Mouse (Mus musculus) adrenal gland (tissue): ENCODE results near the gene Mphosph9.

Experiments used
- intact Hi-C: fragments of 180-260 bp; cut with DNase I; formaldehyde crosslinking; loops from one replicate; pipeline ENCODE4 v1.15.1; 2025

The Mphosph9 gene

DNA sequence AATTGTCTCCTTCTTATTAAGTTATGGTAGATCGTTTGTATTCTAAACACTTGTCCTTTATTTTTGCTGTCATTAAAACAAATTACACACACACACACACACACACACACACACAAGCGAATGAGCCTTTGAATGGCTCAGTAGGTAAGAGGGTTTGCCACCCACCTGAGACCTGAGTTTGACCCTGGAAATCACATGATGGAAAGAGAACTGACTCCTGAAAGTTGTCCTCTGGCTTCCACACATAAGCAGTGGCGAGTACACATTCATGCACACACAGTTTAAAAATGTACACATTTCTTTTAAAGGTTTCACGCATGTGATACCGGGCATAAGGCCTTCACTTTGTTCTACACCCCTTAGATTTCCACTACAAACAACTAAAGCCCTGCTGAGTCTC is 57.5 kb downstream of the Mphosph9 start:
- intact Hi-C loops = no loop called here

GRCm38 (mm10) chr5:124269661-124270060 is 58.1 kb downstream of the Mphosph9 start:
- intact Hi-C loops = no loop called here

DNA sequence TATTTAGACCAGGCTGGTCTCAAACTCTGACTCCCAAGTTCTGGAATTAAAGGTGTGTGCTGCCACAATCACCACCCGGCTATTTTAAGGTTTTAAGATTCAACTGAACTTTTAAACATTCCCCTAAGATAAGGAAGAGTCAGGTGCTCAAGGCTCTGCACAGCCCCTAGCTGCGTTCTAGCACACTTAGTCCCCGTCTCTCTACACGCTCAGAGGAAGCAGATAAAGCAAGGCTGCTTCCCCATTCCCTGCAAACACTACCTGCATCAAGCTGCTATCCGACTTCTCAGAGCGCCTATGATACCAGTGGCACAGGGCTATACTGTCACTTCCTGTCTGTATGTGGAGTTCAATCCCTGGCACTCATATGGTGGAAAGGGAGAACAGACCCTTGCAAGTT is 60.1 kb downstream of the Mphosph9 start:
- intact Hi-C loops = no loop called here

GRCm38 (mm10) chr5:124266821-124267220 is 61.0 kb downstream of the Mphosph9 start:
- intact Hi-C loops = no loop called here

GRCm38 (mm10) chr5:124263246-124263645 is 64.5 kb downstream of the Mphosph9 start:
- intact Hi-C loops = no loop called here

GRCm38 (mm10) chr5:124262090-124262489 is 65.7 kb downstream of the Mphosph9 start:
- intact Hi-C loops = no loop called here

DNA sequence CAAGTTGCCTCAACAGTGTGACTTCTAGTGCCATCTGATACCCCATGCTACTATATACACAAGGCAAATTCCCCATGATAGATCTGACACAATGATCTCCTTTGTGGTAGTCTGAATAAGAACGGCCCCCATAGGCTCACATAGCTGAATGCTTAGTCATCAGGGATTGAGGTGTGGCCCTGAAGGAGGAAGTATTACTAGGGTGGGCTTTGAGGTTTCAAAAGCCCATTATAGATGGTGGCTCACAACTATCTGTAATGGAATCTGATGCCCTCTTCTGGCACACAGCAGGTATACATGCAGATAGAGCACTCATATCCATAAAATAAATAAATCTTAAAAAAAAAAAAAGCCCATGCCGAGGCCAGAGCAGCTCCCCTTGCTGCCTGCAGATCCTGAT is 68.6 kb downstream of the Mphosph9 start:
- intact Hi-C loops = loop anchor here (2.0 to 5.0 kb wide), 2 partner anchors 33 to 96 kb away; no protein-coding TSS in a partner anchor

- intact Hi-C loops = loop anchor here (2.0 to 5.0 kb wide), 2 partner anchors 34 to 95 kb away; no protein-coding TSS in a partner anchor
These were observed 69.7 kb downstream of the Mphosph9 start for GRCm38 (mm10) chr5:124258026-124258425.

DNA sequence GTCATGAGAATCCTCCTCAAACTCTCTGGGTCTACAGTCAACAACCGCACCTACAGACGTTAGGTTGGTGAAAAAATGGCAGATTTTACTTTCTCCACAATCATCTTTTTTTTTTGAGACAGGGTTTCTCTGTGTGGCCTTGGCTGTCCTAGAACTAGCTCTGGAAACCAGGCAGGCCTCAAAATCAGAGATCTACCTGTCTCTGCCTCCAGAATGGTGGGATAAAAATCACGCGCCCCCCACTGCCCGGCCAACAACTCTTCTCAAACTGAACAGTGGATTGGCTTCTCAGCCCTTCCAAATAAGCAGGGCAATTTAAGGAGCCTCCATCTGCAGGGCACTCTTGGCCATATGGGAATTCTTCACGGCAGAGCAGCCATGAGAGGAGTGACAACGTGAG is 72.6 kb downstream of the Mphosph9 start:
- intact Hi-C loops = loop anchor here (5.0 kb wide), 1 partner anchor 37 kb away; no protein-coding TSS in a partner anchor

GRCm38 (mm10) chr5:124253555-124253954 is 74.2 kb downstream of the Mphosph9 start:
- intact Hi-C loops = no loop called here

- intact Hi-C loops = no loop called here
These were observed 75.0 kb downstream of the Mphosph9 start for GRCm38 (mm10) chr5:124252580-124253320.

DNA sequence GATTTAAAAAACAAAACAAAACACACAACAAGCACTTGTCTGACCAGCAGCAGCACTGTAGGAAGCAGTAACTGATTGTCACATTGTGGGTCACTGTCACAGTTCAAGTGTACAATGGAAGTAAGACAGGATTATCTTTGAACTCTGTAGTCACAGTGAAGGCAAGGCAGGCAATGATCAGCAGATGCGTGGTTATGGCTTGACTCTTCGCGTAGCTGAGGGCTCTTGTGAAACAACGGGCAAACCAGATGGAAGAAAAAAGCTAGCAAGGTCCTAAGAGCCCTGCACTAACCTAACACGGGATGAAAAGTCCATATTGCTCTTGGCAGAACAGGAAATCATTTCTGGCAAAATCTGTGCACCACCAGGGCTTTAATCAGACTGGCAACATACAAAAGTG is 76.7 kb downstream of the Mphosph9 start:
- intact Hi-C loops = no loop called here

- intact Hi-C loops = no loop called here
These were observed 77.9 kb downstream of the Mphosph9 start, which contains the start of gene Pitpnm2 for GRCm38 (mm10) chr5:124249614-124250591. Gene Pitpnm2 (minus strand): TSS chr5:124249760.

DNA sequence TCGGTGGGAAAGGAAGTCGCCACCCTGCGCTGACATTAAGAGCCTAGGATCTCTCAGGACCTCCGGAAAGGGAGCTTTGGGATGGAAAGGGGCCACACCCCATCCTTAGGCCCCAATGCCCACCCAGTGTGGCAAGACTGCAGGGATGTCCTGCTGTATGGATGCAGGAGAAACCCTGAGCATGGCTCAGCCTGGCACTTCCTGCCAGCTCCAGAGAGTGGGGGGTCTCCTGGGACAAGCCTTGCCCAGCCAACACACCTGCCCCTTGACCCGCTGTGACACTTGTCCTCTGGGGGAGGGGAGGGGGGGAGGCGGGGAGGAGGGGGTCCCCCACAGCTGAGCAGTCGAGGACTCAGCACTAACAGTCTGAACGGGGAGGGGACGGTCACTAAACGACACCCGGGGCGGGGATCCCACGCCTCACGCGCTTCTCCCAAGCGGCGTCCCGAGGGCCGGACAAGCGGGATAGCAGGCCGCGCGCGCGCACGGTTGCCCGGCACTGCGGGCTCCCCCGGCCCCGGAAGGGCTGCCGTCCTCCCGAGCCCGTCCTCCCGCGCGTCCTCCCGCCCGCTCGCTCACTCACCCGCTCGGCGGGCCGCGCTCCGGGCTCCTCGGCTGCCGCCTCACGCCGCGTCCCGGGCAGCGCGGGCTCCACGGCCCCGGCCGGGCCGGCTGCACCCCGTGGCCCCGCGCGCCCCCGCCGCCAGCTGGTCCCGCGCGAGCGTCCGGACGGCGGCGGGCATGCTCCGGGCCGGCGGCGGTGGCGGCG is 78.7 kb downstream of the Mphosph9 start:
- intact Hi-C loops = no loop called here

DNA sequence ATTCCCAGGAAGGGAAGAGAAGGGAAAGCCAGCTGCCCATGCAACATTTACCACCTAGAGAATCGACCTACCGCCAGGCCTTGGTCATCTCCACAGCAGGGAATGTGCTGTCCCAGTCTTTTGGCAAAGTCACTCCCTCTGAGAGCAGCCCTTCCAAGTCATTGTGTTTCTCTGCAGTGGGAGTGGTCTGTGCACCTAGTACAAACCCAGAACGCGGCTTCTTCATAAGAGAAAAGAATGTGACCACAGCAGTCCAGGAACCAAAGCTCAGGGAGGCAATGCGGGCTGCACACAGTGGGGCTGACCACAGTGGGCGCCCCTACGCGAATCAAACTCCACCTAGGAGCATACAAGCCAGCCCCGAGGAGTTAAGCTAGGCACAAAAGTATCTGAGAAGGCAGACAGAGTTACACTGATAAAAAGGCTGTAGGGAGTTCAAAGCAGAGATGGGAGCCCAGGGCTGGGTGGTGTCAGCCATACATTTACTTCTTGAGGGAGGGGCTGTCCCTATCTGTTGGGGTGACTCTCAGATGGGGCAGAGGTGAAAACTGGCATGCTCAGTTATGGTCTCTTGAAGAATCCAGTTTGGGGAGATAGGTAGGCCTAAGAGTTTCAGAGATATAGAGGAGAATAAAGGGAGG is 79.7 kb downstream of the Mphosph9 start:
- intact Hi-C loops = no loop called here

DNA sequence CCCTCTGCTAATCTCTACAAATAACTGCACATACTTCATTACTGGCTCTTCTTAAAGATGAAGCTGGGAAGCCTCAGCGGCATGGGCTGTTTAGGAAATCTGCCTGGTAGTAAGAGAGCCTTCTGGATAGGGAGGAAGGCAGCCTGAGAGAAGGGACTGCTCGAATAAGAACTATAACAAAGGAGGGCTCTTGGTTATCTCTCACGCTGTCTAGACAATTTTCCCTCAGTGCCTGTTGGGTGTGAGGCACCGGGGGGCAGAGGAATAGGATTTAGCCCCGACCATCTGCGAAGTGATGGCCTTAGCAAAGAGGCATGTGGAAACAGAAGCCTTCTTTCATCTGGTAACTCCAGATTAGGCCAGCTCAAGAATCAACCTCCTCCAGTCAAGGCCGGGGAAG is 80.5 kb downstream of the Mphosph9 start:
- intact Hi-C loops = no loop called here

- intact Hi-C loops = no loop called here
These were observed 82.9 kb downstream of the Mphosph9 start for GRCm38 (mm10) chr5:124244885-124245284.

DNA sequence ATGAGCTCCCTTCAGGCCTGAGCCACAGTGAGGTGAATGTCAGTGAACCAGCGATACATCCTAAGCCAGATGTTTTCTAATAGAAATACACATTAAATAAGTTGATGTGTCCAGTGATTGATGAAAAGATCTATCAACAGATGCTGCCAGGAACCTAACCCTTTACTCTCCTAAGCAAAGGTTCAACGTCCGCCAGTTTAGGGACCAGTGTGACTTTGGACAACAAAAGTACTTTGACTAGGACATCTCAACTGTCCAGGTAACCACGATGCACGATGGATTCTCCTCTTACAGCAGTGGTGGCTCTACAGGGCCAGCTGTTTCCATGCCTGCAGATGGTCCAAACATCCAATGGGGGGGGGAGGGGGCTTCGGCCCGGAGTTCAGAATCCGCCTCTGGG is 83.3 kb downstream of the Mphosph9 start:
- intact Hi-C loops = no loop called here

GRCm38 (mm10) chr5:124243236-124243901 is 84.4 kb downstream of the Mphosph9 start:
- intact Hi-C loops = no loop called here
